Mouse (Mus musculus): ENCODE data around the gene Naa80.
"Not testable (repeated sequence)": the region's sequence is repeated elsewhere in the genome, so short reads cannot be mapped to it uniquely, and the experiment has no call there.

The Naa80 gene

DNA sequence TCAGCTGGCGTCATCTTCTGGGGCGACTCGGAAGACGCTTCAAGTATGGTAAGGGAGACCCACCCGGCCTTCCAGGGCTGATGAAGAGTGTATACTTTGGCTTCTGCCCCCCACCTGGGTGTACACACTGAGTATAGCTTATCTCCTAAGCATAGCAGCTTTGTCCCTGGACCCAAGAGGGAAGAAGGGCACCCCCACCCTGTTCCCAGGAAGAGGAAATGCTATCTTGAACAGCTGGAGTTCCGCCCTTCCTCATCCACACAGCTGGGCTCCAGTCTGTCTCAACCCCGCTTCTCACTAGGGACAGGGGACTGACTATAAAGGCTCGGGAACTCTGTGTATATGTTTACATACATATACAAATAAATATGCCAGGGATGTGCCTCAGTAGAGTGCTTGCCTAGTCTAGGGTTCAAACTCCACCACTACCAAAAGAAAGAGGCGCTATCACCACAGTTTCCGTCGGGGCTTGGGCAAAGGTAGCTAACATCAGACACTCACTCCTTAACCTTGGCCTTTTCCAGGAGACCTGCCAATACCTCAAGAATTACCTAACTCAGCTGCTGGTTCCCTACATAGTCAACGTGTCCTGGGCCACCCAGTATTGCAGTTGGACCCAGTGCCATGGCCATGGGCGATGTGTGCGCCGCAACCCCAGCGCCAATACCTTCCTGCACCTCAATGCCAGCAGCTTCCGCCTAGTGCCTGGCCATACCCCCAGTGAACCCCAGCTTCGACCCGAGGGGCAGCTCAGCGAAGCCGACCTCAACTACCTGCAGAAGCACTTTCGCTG, 7.0 kb upstream of the Naa80 start:
- no peak for DNase-seq (ENCODE audit: low spot score in 2 of 2)

DNA sequence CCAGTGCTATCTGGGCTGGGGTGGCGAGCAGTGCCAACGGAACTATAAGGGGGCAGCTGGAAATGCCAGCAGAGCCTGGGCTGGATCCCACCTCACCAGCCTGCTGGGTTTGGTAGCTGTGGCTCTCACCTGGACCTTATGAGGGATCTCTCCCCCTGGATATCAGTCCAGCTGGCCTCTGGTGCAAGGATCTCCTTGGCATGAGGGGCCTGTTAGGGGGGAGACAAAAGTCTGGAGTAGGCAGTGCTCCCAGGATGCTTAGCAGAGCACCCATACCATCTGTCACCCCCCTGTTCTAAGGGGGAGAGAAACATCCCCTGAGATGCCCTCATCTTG, 6.4 kb upstream of the Naa80 start:
- no peak for DNase-seq (ENCODE audit: low spot score in 2 of 2)

DNA sequence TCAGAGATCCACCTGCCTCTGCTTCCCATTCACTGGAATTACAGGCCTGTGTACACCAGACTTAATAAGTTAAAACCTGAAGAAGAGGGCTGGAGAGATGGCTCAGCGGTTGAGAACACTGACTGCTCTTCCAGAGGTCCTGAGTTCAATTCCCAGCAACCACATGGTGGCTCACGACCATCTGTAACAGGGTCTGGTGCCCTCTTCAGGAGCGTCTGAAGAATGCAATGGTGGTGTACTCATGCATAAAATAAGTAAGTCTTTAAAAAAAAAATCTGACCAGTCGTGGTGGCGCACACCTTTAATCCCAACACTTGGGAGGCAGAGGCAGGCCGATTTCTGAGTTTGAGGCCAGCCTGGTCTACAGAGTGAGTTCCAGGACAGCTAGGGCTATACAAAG, 4.9 kb upstream of the Naa80 start:
- not testable (repeated sequence) for DNase-seq (ENCODE audit: low spot score in 2 of 2)

DNA sequence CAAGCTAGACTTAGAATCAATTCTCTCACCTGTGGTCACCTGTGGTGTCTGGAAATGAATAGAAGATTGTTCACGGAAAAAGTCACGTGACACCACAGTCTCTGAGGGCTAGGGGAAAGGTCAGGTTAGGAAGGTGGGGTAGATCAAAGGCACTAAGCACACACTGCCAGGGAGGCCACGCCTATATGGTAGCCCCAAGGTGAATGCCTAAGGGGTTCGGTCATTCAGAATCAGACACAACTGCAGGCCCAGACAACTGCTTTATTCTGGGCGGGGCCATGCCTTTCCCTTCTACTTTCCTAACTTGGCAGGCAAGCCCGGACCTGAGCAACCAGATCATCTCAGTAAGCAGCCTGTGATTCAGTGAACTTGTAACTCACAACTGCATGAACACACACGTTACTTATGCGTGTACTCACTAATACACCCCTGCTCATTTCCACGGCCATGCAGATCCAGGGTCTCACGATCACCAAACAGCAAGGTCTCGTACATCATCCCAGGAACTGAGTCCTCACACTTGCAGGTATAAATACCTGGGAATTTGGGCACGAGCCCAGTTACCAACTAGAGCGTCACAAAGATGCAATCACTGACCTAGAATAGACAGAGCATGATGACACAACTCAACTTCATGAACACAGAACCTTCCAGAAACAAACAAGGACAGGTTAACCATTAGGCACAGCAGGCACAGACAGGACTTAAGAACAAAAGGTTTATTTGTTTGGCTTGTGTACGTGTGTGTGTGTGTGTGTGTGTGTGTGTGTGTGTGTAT, 2.9 kb upstream of the Naa80 start:
- DNase-seq (ENCODE audit: low spot score in 2 of 2), result no peak

DNA sequence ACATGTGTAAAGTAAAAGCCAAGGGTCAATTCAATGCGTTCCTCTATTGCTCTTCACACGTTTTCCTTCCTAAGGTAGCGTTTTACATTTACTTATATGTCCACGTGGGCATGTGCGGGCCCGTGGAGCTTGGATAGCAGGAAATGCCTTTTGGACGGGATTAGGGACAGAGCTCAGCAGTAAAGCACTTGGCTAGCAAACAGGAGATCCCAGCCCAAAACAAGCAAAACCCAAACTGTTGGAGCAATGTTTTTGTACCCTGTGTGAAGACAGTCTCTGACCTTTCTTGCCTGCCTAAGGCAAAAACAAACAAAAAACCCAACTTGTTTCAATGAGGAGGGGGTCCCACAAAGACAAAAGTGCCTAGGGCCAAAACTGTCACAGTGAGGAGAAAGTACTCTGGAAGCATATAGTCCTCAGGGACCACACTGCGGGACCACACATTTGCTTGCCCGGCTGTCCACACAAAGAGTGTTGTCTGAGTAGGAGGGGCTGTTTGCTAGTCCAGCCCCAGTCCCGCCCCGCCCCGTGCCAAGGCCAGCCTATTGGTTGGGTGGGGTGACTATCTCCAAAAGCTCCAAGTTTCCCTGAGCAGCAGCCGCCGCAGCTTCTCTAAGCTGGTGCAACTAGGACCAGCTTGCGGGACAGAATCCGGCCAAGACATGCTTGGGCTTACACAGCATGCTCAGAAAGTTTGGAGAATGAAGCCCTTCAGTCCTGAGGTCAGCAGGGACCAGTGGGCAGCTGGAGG, 2.2 kb upstream of the Naa80 start, which contains the start of gene Hyal1:
Gene Hyal1, plus strand, starts transcription at position 571 of the 751 bp plus-strand sequence.
- peak; percentile 51 to 56 for DNase-seq (ENCODE audit: low spot score in 2 of 2)

DNA sequence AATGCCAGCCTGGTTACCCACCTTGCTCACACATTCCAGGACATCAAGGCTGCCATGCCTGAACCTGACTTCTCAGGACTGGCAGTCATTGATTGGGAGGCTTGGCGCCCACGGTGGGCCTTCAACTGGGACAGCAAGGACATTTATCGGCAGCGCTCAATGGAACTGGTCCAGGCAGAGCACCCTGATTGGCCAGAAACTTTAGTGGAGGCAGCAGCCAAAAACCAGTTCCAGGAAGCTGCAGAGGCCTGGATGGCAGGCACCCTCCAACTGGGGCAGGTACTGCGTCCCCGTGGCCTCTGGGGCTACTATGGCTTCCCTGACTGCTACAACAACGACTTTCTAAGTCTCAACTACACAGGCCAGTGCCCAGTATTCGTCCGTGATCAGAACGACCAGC, 816 bp upstream of the Naa80 start:
- no peak for DNase-seq (ENCODE audit: low spot score in 2 of 2)

DNA sequence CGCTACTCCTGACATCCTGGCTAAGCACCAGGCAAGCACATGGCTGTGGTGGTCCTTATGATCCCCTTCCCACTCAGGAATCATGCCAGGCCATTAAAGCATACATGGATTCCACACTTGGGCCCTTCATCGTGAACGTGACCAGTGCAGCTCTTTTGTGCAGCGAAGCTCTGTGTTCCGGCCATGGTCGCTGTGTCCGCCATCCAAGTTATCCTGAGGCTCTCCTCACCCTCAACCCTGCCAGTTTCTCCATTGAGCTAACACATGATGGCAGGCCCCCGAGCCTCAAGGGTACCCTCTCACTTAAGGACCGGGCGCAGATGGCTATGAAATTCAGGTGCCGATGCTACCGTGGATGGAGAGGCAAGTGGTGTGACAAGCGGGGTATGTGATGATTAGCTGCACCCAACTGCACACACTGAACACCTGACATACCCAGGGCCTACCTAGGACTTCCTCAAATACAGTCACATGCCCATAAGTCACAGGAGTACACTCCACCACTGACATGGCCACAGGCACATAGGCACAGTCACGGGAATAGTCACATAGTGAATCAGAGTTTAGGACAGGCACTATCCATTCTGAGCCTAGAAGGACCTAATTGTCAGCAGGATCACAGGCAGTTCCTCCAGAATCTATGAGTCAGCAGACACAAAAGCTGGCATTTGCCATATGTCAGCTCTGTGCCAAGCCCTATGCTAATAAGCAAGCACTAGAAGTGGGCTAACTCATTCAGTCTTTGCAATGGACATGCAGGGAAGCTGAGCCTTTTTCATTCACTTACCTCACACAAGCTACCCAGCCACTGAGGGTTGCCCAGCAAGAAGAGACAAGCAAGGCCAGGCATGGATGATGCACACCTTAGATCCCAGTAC, 575 bp downstream of the Naa80 start:
- no peak for DNase-seq (ENCODE audit: low spot score in 2 of 2)

DNA sequence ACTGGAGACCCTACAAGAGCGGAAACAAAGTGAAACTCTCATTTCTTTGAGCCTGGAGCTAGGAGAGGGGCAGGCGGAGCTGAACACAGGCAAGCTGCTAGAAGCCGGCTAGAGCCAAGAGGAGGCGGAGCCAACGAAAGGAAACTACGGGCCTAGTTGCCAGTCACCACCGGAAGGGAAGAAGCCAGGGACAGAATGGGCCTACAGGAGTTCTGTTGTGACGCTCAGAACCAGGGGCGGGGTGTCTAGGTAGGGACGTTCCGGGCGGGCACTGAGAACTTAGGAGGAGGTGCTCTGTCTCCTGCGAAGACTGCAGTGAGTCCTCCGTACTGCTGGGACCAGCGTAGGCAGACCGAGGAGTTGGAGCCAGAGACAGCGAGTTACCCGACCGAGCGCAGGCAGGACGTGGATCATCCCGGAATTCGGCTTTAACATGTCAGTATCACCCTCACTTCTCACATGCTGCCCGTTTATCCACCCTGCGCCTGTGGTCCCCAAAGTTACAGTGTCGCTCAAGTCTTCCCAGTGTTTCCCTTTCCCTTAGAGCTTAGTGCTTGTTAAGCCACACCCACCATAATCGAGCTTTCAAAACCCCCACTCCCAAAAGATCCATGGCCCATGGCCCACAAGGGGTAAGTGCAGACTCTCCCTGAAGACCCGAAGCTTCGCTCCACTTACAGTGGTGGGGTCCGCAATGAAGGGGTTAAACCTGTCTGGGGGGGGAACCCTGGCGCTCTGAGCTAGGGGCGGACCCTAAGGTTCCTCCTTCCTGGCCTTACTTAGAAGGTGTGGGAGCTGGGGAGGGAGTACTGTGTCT, 2.0 kb downstream of the Naa80 start, which contains the start of gene Hyal3:
Gene Hyal3, plus strand, starts transcription at position 318 of the 817 bp plus-strand sequence.
- peak; percentile 69 to 73 for DNase-seq (ENCODE audit: low spot score in 2 of 2)

DNA sequence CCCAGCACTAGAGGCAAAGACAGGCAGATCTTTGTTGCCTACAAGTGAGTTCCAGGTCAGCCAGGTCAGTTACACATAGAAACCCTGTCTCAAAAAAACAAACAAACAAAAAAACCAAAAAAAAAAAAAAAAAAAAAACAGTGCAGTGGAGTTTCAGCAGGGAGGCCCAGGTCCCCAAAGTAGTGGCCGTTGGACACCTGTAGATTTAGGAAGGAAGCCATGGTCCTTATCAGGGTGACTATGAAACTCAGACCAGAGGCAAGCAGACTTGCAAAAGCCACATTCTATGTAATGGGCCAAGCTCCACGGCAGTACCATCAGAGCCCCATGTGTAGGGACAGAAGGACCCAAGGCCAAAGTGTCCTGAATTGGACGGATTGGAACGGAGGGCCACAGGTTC, 2.9 kb downstream of the Naa80 start:
- no peak for DNase-seq (ENCODE audit: low spot score in 2 of 2)

DNA sequence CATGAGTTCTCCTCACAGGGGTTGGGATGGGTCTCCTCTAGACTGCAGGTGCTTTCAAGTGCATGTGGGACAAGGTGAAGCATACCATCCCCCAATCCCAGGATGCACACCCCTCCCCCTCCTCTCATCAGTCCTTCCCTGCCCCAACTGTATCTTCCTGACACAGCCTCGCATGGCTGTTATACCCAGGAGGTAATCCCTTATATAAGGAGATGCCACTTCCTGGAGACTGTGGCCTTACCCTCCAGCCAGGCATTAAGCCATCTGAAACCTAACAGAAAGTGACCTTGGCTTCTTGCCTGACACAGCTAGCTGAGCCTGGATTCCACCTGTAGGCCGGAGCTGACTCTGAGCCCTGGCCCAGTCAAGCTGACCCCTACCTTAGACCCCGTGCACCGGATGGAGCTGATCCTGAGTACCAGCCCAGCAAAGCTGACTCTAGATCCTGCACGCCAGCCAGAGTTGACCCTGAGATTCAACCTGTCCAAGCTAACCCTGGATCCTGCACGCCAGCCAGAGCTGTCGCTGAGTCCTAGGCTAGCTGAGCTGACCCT, 3.9 kb downstream of the Naa80 start:
- no peak for DNase-seq (ENCODE audit: low spot score in 2 of 2)

DNA sequence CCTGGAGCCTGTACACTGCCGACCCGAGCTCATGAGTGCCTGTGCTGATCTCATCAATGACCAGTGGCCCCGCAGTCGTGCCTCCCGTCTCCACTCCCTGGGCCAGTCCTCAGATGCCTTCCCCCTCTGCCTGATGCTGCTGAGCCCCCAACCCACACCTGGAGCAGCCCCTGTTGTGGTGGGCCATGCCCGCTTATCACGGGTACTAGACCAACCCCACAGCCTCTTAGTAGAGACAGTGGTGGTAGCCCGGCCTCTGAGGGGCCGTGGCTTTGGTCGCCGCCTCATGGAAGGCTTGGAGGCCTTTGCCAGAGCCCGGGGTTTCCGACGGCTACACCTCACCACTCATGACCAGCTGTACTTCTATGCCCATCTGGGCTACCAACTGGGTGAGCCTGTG, 4.5 kb downstream of the Naa80 start:
- no peak for DNase-seq (ENCODE audit: low spot score in 2 of 2)

DNA sequence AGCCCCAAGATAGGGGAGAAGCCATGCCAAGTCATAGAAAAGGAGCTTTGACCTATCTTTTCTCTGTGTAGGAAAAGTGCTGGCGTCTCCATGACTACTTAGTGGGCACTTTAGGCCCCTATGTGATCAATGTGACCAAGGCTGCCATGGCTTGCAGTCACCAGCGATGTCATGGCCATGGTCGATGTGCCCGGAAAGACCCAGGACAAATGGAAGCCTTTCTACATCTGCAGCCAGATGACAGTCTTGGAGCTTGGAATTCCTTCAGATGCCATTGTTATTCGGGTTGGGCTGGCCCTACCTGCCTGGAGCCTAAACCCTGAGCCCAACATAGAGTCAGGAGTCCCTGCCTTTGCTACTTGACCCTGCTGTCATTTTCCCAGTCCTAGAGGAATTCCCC, 7.8 kb downstream of the Naa80 start:
- DNase-seq (ENCODE audit: low spot score in 2 of 2), result no peak

DNA sequence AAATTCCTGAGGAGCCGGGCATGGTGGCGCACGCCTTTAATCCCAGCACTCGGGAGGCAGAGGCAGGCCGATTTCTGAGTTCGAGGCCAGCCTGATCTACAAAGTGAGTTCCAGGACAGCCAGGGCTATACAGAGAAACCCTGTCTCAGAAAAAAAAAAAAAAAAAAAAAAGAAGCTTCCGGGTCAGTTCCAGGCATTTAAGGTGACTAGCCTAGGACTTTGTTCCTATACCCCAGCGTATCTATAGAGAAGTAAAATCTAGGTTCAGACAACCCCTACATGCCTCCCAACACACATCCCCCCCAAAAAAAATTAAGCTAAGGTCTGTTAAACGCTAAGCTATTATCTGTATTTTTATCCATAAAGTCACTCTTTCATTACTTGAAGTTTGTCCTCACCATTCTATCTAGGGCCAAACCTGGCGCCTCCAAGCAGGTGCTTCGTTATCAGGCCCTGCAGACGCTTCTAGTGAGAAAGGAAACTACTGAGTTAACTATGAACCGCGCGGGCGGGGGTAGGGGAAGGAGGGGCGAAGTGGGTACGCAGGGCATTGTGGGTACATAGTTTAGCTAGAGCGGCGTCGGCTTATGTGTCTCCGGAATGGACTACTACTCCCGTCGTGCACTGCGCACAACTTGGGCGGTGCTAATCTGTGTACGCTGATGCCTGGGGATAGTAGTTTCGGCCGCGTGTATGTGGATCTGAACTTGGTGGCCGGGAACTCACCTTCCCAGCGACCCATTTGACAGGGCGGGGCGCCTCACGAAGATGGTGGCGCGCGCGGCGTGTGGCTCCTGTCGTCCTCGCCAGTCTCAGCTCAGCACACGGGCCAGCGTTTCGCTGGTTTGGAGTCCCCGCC, 8.5 kb downstream of the Naa80 start, which contains the start of gene Ifrd2:
Gene Ifrd2, plus strand, starts transcription at position 669 of the 859 bp plus-strand sequence.
- peak; percentile 94 to 95 for DNase-seq (ENCODE audit: low spot score in 2 of 2)

DNA sequence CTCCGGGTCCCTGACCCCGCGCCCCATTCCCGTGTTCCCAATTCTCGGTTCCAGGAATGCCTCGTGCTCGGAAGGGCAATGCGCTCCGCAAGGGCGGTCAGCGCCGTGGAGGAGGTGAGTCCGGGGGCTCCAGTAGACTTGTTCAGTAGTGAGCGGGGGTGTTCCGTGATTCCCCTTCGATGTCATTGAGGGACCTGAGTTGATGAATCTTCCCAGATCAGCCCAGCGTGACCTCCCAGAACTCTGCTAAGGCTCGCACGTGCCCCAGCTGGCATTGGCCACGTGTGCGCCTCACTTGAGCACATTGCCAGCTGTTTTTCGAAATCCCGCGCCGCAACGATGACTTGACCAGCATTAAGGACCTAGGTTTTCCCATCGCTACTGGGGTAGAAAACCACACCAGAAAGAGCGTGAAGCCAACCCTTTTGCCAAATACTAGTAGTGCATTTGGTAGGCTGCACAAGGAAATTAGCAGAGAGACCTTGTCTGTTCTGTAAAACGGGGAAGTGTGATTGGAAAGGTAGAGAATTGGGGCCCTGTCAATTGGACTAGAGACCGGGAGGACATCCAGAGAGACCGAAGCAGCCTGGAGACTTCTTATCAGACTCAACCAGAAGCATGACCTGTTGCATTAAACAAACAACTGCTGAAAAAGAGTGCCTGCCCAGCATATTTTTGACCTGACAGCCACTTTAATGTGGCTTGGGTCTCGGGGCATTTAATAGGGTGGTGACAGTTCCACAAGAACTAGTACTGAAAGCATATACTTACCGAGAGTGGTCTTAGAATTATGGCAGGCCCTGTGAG, 9.3 kb downstream of the Naa80 start:
- no peak for DNase-seq (ENCODE audit: low spot score in 2 of 2)

DNA sequence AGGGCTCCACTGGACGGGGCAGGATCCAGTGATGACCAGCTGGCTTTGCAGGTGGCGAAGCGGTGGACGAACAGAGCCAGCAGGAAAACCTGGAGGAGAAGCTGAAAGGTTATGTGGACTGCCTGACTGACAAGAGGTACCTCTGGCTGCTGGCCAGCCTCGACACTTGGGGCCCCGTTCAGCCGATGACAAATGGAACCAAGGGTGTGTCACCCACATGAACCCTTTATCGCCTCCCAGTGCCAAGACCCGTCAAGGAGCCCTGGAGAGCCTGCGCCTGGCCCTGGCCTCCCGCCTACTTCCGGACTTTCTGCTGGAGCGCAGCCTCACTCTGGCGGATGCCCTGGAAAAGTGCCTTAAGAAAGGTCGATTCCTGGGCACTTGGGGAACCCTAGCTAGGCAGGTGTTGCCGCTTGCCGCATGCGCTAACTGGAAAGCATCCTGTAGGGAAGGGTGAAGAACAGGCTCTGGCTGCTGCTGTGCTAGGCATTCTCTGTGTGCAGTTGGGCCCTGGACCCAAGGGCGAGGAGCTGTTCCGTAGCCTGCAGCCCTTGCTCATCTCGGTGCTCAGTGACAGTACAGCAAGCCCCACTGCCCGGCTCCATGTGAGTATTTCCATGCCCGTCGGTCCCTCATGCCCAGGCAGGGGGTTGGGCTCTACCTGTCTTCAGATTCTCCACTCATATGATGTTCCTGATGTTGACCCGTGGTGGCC, 11.5 kb downstream of the Naa80 start:
- peak; percentile 52 to 56 for DNase-seq (ENCODE audit: low spot score in 2 of 2)

DNA sequence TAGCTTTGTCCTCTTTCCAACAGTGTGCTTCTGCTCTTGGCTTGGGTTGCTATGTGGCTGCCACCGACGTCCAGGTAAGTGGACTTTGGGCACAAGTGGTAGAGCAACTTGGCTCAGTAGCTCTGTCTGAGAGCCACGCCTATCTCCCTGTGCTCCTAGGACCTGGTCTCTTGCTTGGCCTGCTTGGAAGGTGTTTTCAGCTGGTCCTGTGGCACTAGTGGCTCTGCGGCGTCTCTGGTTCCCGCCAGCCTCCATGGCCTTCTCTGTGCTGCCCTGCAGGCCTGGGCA, 12.0 kb downstream of the Naa80 start:
- DNase-seq (ENCODE audit: low spot score in 2 of 2), result no peak

DNA sequence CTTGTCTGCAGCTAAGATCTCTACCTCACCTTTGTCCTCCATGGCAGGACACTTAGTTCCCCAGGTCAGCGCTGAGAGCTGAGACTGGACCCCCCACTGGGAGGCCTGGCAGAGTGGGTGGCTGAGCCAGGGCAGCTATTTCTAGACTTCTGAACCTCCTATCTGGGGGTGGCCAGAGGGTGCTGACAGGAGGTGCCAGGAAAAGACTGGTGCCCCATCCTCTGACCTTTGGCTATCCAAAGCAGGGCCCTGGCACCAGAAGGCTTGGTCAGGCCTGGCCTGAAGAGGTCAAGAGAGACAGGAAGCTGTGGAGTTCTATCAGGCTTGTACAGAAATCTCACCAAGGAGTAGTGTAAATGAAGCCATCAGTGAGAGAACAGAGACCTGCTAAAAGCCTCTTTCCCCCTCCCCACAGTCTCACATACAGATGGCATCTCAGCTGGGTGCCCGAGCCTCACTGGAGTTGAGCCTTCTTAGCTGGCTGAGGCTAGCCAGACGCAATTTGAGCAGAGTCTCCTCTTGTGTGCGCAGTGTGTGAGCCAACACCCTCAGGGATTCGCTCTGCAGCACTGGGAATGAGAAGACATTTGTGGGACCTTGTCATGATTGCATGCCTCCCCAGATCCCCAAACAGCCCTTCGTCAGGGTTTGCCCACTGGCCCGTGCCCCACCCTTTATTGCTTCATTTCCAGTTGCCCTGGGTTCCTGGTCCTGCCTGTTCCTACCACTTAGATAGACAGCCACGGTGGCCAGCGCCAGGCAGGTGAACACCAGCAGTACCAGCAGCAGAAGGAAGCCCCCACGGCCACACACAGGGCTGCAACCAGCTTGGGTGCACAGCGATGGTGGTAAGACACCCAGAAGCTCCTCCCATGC, 14.7 kb downstream of the Naa80 start:
- no peak for DNase-seq (ENCODE audit: low spot score in 2 of 2)
